Mouse (Mus musculus): ENCODE results near the gene Foxd2. TPM values are rescaled to one million over a fixed set of nuclear protein-coding genes. Genes with fewer than 3 reads are reported as not detected.

The Foxd2 gene
- total RNA-seq, 4 experiments from 2014 or later: 0.10 to 0.29 (median 0.19) TPM; not detected in 1

- DNase-seq (ENCODE audit: low spot score in 2 of 2): no peak
Observed at GRCm38 (mm10) chr4:114912705-114913593, 4.3 kb upstream of the Foxd2 start.

DNA sequence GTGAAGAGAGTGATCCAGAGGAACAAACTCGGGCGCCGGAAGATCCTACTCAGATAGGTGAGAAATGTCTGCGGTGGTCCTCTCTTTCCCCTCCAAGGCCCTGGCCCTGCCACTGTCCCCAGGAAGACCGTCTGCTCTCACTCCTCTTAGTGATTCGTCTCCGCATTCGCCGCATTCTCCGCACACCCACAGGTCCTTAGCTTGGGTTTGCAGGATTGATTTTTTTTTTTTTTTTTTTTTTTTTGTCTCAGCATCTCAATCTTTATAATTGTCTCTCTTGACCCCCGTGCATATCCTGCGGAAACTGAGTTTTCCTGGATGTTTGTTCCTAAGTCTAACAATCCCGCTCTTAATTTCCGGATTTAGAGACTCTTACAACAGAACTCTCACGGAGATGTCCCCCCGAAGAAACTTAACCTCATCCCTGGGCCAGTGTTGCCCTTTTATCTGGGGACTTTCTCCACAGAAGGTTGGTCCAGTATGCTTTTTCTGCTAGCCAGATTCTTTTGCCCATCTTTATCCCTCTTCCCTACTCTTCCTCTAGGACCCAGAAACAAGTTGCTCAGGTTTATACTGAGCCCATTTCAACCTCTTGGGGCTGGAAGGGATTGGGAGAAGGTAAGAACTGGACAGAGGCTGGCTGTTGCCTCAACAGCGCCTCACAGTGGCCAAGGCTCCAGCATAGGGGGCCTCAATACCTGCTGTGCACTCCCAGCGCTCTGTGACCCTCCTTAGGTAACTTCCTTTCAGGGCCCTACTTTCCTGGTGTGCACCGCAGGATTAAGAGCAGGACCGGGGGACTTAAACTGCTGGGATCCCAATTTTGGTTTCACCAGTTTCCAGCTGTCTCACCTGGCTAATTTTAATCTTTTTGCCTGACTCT is 1.2 kb upstream of the Foxd2 start:
- DNase-seq (ENCODE audit: low spot score in 2 of 2): no peak

DNA sequence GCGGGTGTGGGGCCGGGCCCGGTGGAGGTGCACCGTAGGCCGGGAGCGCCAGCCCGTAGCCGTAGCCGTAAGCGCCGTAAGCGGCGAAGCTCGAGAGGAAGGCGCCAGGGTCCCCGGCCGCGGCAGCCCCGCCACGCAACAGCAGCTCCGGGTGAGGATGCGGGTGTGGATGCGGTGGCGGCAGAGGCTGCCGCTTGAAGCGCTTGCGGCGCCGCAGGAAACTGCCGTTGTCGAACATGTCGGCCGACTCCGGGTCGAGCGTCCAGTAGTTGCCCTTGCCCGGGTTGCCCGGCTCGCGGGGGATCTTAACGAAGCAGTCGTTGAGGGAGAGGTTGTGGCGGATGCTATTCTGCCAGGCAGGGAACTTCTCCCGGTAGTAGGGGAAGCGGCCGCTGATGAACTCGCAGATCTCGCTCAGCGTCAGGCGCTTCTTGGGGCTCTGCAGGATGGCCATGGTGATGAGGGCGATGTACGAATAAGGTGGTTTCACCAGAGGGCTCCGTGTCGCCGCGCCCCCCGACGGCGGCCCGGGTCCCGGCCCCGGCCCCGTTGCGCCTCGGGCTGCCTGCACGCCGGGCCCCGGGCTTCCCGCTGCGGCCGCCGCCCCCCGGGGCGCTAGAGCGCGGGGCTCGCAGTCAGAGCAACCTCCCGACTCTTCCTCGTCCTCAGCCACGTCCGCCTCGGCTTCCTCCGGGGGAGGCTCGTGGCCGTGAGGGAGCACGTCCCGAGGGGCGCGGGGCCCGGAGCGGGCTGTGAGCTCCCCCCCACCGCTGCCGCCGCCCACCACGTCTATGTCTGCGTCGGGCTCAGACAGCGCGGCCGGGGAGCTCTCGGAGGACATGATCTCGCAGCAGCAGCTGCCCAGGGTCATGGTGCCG is 483 bp downstream of the Foxd2 start:
- no peak for DNase-seq (ENCODE audit: low spot score in 2 of 2)

DNA sequence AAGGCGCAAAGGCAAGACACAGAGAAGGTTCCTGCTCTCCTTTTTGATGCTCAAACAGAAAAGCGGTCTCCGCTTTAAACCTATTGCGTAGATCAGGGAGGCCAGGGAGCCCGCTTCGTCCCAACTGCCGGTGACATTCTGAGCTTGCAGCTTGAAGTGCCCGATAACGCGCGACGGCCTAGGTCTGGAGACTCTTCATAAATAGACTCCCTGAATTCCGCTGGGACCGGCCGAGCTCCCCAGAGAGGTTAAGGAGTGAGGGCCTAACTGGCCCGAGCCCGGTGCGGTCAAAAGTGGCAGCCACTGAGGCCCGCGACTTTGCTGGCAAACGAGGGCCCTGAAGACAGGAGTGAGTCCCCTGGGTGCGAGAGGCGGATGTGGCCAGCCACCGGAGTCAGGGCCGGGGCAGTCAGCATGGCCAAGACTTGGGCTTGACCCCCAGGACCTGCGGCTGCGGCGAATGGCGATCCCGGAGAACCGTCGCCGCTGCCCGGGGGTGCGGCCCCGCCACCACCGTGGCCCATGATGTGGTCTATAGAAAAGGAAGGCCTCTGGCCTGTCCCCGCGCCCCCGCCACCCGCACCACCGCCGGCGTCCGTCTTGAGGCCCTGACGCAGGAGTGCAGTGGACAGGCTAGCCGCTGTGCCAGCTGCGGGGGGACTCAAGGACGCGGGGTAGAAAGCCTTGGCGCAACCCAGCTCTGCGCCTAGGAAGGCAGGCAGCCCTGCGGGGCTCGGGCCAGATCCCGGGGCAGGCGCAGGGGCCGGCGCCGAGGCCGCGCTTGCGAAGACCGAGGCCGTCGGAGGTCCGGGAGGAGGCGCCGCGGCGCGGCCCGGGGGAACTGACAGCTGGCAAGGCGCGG is 1.4 kb downstream of the Foxd2 start:
- no peak for DNase-seq (ENCODE audit: low spot score in 2 of 2)

DNA sequence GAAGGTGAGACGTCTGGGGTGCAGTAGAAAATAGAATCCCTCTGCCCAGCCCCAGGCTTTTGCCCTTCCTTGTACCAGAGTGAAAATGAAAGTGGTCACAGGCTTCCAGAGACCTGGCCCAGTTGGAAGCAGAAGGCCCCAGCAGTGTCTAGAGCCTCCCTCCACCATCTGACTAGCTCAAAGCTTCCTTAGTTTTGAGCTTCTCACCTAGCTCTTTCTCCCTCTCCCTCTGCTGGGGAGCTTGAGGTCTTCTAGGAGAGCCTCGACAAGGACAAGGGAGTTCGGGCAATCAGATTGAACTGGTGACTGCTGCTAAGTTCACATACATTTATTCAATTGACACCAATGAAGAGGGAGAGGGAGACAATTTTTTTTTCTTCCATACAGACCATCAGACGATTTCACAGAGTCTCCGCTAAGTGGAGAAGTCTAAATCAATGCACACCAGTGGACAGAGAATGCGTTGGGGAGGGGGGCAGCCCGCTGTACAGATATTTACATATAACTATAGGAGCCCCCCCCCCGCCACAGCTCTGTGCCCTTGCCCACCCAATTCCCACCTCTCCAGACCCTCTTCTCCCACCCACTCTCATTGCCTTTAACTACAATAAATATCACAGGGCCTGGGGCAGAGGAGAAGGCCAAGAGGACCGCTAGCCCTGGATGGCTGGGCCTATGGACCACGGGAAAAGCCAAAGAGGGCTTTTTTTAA is 2.5 kb downstream of the Foxd2 start:
- DNase-seq (ENCODE audit: low spot score in 2 of 2): no peak

GRCm38 (mm10) chr4:114905501-114905900 is 3.2 kb downstream of the Foxd2 start:
- no peak for DNase-seq (ENCODE audit: low spot score in 2 of 2)

DNA sequence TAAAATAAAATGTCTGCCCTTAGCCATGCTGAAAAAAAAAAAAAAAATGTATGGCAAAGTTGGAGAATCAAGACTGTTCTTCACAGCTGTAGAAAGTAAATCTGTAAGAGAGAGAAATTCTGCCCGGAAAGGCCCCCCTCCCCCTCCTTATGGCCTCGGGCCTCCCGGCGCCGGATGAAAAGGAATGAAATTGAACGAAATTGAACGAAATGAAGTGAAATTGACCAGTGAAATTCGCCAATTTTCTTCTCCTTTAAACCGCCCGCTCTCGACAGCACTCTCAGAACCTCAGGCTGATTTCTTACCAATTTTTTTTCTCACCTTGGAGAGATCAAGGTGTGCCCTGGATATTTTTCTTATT is 5.3 kb downstream of the Foxd2 start:
- no peak for DNase-seq (ENCODE audit: low spot score in 2 of 2)

- no peak for DNase-seq (ENCODE audit: low spot score in 2 of 2)
Observed at GRCm38 (mm10) chr4:114902641-114903421, 5.8 kb downstream of the Foxd2 start.

GRCm38 (mm10) chr4:114901643-114902351 is 6.9 kb downstream of the Foxd2 start:
- no peak for DNase-seq (ENCODE audit: low spot score in 2 of 2)

GRCm38 (mm10) chr4:114900866-114901642 is 7.6 kb downstream of the Foxd2 start:
- DNase-seq (ENCODE audit: low spot score in 2 of 2): no peak

DNA sequence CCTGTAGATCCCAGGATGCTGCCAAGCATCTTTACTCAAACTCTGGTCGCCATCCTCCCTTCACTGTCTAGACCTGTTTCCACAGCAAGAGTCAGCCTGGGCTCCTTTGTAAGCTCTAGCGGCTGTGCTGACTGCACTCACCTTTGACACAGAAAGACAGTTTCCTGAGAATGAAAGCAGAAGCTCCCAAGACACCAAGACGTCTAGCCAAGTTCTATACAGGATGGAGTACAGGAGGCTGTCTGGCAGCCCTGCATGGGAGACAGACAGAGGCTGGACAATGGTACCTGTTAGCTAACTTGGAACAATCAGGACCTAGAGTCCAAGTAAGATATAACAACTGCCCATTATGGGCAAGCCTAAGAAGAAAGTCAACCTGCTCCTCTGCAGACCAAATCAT is 8.8 kb downstream of the Foxd2 start:
- DNase-seq (ENCODE audit: low spot score in 2 of 2): no peak

- DNase-seq (ENCODE audit: low spot score in 2 of 2): no peak
Observed at GRCm38 (mm10) chr4:114897853-114898252, 10.8 kb downstream of the Foxd2 start.

DNA sequence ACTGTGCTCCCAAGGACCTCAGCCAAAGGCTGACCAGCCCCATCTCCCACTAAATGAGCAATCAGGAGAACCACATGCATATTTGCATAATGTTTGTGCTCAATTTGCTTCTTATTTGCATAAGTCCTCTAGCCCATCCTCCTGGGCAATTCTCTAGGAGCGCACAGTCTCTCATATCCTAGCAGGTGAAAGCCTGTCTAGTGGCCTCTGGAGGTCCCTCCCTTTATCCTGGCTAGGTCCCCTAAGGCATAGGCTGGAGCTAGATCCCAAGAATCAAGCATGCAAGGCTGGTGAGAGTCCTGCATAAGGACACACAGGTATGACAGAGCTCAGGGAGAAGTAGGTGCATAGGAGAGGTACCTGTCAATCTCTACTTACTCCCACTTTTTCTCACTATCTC is 26.4 kb downstream of the Foxd2 start:
- DNase-seq (ENCODE audit: low spot score in 2 of 2): no peak

GRCm38 (mm10) chr4:114876441-114876972 is 32.2 kb downstream of the Foxd2 start:
- no peak for DNase-seq (ENCODE audit: low spot score in 2 of 2)

GRCm38 (mm10) chr4:114869765-114870490 is 38.7 kb downstream of the Foxd2 start:
- no peak for DNase-seq (ENCODE audit: low spot score in 2 of 2)

- no peak for DNase-seq (ENCODE audit: low spot score in 2 of 2)
Observed at GRCm38 (mm10) chr4:114863166-114863565, 45.5 kb downstream of the Foxd2 start.

DNA sequence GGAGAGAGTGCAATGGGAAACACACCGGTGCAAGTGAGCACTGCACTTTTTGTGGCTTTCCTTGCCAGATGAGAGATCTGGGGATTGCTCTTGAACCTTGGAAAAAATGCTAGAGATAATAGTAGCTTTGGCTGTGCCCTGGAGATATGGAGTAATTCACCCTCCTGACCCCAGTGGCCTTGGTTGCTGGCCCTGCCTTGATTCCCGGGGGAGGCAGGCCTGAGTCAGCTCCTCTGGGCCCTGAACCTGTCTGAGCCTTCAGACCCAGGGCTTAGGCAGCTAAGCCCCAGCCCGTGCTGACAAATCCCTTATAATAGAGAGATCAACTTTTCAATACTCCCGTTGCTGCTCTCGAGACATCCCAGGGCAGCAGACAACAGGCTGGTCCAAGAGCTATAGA is 50.2 kb downstream of the Foxd2 start:
- no peak for DNase-seq (ENCODE audit: low spot score in 2 of 2)

All from gastrocnemius, adult 8-10 months (tissue).